Mouse (Mus musculus): ENCODE data around the gene Scn1b. TPM values are rescaled to one million over a fixed set of nuclear protein-coding genes. Genes with fewer than 3 reads are reported as not detected.

Gene Scn1b
- polyA plus RNA-seq, 1 experiment from 2014 or later, result 0.89 TPM

- Histone ChIP-seq H3K27me3 (ENCODE audit: control insufficient read depth, insufficient read depth, low read depth, low read length) (no peaks in the 10 kb centered on the region), H3K4me1 (replicated peaks; ENCODE audit: control insufficient read depth, insufficient read depth, low read length) (0 out of 2 replicates have a peak, but pooled peaks cover 3% of the 10 kb centered on the region), H3K4me3 (ENCODE audit: low read length) (no peak overlapping the region), H3K9ac (ENCODE audit: low read length) (no peak overlapping the region), H3K36me3 (ENCODE audit: control insufficient read depth, insufficient read depth, low read length) (no peaks in the 10 kb centered on the region), H3K4me2 (ENCODE audit: low read depth, low read length) (no peak overlapping the region), H3K27ac (ENCODE audit: low read length) (no peak overlapping the region), H3K9me3 (ENCODE audit: control insufficient read depth, low read length) (no peaks in the 10 kb centered on the region)
- 83% methylated on average over 6 of the region's 6 CpGs for WGBS
- no peak for ATAC-seq (ENCODE audit: low read depth)
These were observed 27.2 kb downstream of the Scn1b start for GRCm38 (mm10) chr7:31099612-31099982.

GRCm38 (mm10) chr7:31098697-31099611, 27.8 kb downstream of the Scn1b start:
- Histone ChIP-seq H3K9me3 (ENCODE audit: control insufficient read depth, low read length) (no peaks in the 10 kb centered on the region), H3K9ac (ENCODE audit: low read length) (no peak overlapping the region), H3K27ac (ENCODE audit: low read length) (no peak overlapping the region), H3K36me3 (ENCODE audit: control insufficient read depth, insufficient read depth, low read length) (no peaks in the 10 kb centered on the region), H3K4me2 (ENCODE audit: low read depth, low read length) (no peak overlapping the region), H3K4me3 (ENCODE audit: low read length) (no peak overlapping the region), H3K4me1 (replicated peaks; ENCODE audit: control insufficient read depth, insufficient read depth, low read length) (0 out of 2 replicates have a peak, but pooled peaks cover 3% of the 10 kb centered on the region), H3K27me3 (ENCODE audit: control insufficient read depth, insufficient read depth, low read depth, low read length) (no peaks in the 10 kb centered on the region)
- WGBS, result 74% methylated on average over 22 of the region's 22 CpGs
- no peak for ATAC-seq (ENCODE audit: low read depth)

- peak; percentile 96 for ATAC-seq (ENCODE audit: low read depth)
- WGBS, result 40% methylated on average over 18 of the region's 20 CpGs
These were observed 29.1 kb downstream of the Scn1b start for GRCm38 (mm10) chr7:31097583-31098248.

GRCm38 (mm10) chr7:31096892-31097564, 29.8 kb downstream of the Scn1b start:
- H3K9me3 ChIP-seq (ENCODE audit: control insufficient read depth, low read length), result no peaks in the 10 kb centered on the region
- 0 out of 2 replicates have a peak, but pooled peaks cover 3% of the 10 kb centered on the region for H3K4me1 ChIP-seq (replicated peaks; ENCODE audit: control insufficient read depth, insufficient read depth, low read length)
- H3K9ac ChIP-seq (ENCODE audit: low read length), result no peak overlapping the region
- H3K27ac ChIP-seq (ENCODE audit: low read length), result no peak overlapping the region
- H3K4me3 ChIP-seq (ENCODE audit: low read length), result no peak overlapping the region
- no peak overlapping the region for H3K4me2 ChIP-seq (ENCODE audit: low read depth, low read length)
- ATAC-seq (ENCODE audit: low read depth), result no peak
- no peaks in the 10 kb centered on the region for H3K27me3 ChIP-seq (ENCODE audit: control insufficient read depth, insufficient read depth, low read depth, low read length)
- WGBS, result 67% methylated on average over 9 of the region's 9 CpGs
- H3K36me3 ChIP-seq (ENCODE audit: control insufficient read depth, insufficient read depth, low read length), result no peaks in the 10 kb centered on the region

More at GRCm38 (mm10) chr7:31097583-31098248, 29.1 kb downstream of the Scn1b start:
- no peaks in the 10 kb centered on the region for H3K27me3 ChIP-seq (ENCODE audit: control insufficient read depth, insufficient read depth, low read depth, low read length)
- H3K36me3 ChIP-seq (ENCODE audit: control insufficient read depth, insufficient read depth, low read length), result no peaks in the 10 kb centered on the region
- no peaks in the 10 kb centered on the region for H3K9me3 ChIP-seq (ENCODE audit: control insufficient read depth, low read length)
- H3K27ac ChIP-seq (ENCODE audit: low read length), result no peak overlapping the region
- 0 out of 2 replicates have a peak, but pooled peaks cover 3% of the 10 kb centered on the region for H3K4me1 ChIP-seq (replicated peaks; ENCODE audit: control insufficient read depth, insufficient read depth, low read length)
- peak overlapping the region; percentile 26 for H3K4me3 ChIP-seq (ENCODE audit: low read length)
- peak overlapping the region; percentile 51 for H3K9ac ChIP-seq (ENCODE audit: low read length)
- peak overlapping the region; percentile 51 for H3K4me2 ChIP-seq (ENCODE audit: low read depth, low read length)

- WGBS, result 23% methylated on average over 12 of the region's 12 CpGs
- H3K27me3 ChIP-seq (ENCODE audit: control insufficient read depth, insufficient read depth, low read depth, low read length), result no peaks in the 10 kb centered on the region
- peak; percentile 11; the same call in 1 of the 2 replicates for ATAC-seq (ENCODE audit: low read depth)
These were observed 31.9 kb downstream of the Scn1b start for GRCm38 (mm10) chr7:31094774-31095501.

GRCm38 (mm10) chr7:31089721-31090120, 37.1 kb downstream of the Scn1b start:
- Histone ChIP-seq H3K36me3 (ENCODE audit: control insufficient read depth, insufficient read depth, low read length) (no peaks in the 10 kb centered on the region), H3K9me3 (ENCODE audit: control insufficient read depth, low read length) (no peaks in the 10 kb centered on the region), H3K9ac (ENCODE audit: low read length) (no peak overlapping the region), H3K4me3 (ENCODE audit: low read length) (no peak overlapping the region), H3K27ac (ENCODE audit: low read length) (no peak overlapping the region), H3K27me3 (ENCODE audit: control insufficient read depth, insufficient read depth, low read depth, low read length) (no peaks in the 10 kb centered on the region), H3K4me1 (replicated peaks; ENCODE audit: control insufficient read depth, insufficient read depth, low read length) (peaks cover 5% of the 10 kb centered on the region), H3K4me2 (ENCODE audit: low read depth, low read length) (no peak overlapping the region)
- 69% methylated on average over 2 of the region's 2 CpGs for WGBS
- no peak for ATAC-seq (ENCODE audit: low read depth)

More at GRCm38 (mm10) chr7:31094774-31095501, 31.9 kb downstream of the Scn1b start:
- H3K36me3 ChIP-seq (ENCODE audit: control insufficient read depth, insufficient read depth, low read length), result no peaks in the 10 kb centered on the region
- no peak overlapping the region for H3K4me2 ChIP-seq (ENCODE audit: low read depth, low read length)
- H3K4me3 ChIP-seq (ENCODE audit: low read length), result no peak overlapping the region
- H3K9ac ChIP-seq (ENCODE audit: low read length), result no peak overlapping the region
- H3K27ac ChIP-seq (ENCODE audit: low read length), result no peak overlapping the region
- H3K9me3 ChIP-seq (ENCODE audit: control insufficient read depth, low read length), result no peaks in the 10 kb centered on the region
- 0 out of 2 replicates have a peak, but pooled peaks cover 3% of the 10 kb centered on the region for H3K4me1 ChIP-seq (replicated peaks; ENCODE audit: control insufficient read depth, insufficient read depth, low read length)

GRCm38 (mm10) chr7:31088206-31088605, 38.6 kb downstream of the Scn1b start:
- Histone ChIP-seq H3K27me3 (ENCODE audit: control insufficient read depth, insufficient read depth, low read depth, low read length) (no peaks in the 10 kb centered on the region), H3K36me3 (ENCODE audit: control insufficient read depth, insufficient read depth, low read length) (no peaks in the 10 kb centered on the region), H3K4me2 (ENCODE audit: low read depth, low read length) (no peak overlapping the region), H3K9me3 (ENCODE audit: control insufficient read depth, low read length) (no peaks in the 10 kb centered on the region), H3K4me3 (ENCODE audit: low read length) (no peak overlapping the region), H3K4me1 (replicated peaks; ENCODE audit: control insufficient read depth, insufficient read depth, low read length) (peaks cover 9% of the 10 kb centered on the region), H3K9ac (ENCODE audit: low read length) (no peak overlapping the region), H3K27ac (ENCODE audit: low read length) (no peak overlapping the region)
- ATAC-seq (ENCODE audit: low read depth), result no peak
- 63% methylated on average over 3 of the region's 3 CpGs for WGBS

- peaks cover 9% of the 10 kb centered on the region for H3K4me1 ChIP-seq (replicated peaks; ENCODE audit: control insufficient read depth, insufficient read depth, low read length)
- H3K9me3 ChIP-seq (ENCODE audit: control insufficient read depth, low read length), result no peaks in the 10 kb centered on the region
- ATAC-seq (ENCODE audit: low read depth), result no peak
- H3K4me3 ChIP-seq (ENCODE audit: low read length), result no peak overlapping the region
- H3K9ac ChIP-seq (ENCODE audit: low read length), result no peak overlapping the region
- no peaks in the 10 kb centered on the region for H3K27me3 ChIP-seq (ENCODE audit: control insufficient read depth, insufficient read depth, low read depth, low read length)
- WGBS, result 40% methylated on average over 2 of the region's 2 CpGs
- no peak overlapping the region for H3K27ac ChIP-seq (ENCODE audit: low read length)
- no peaks in the 10 kb centered on the region for H3K36me3 ChIP-seq (ENCODE audit: control insufficient read depth, insufficient read depth, low read length)
- H3K4me2 ChIP-seq (ENCODE audit: low read depth, low read length), result no peak overlapping the region
These were observed 39.5 kb downstream of the Scn1b start for GRCm38 (mm10) chr7:31087262-31087661.

Measured in lung, embryonic 16.5 days (tissue).